Mouse (Mus musculus): ENCODE data around the gene Baz1a. TPM values are rescaled to one million over a fixed set of nuclear protein-coding genes. Genes with fewer than 3 reads are reported as not detected.

Baz1a gene
- total and polyA plus RNA-seq, 2 experiments from 2014 or later, result 3.1 to 4.6 TPM

- H3K4me3 ChIP-seq (ENCODE audit: low read length), result no peak overlapping the region
- no peaks in the 10 kb centered on the region for H3K9me3 ChIP-seq (ENCODE audit: low read length)
- H3K4me1 ChIP-seq (ENCODE audit: insufficient read depth, low read length), result no peaks in the 10 kb centered on the region
- no peak overlapping the region for H3K27ac ChIP-seq
- no peaks in the 10 kb centered on the region for H3K27me3 ChIP-seq (ENCODE audit: insufficient read depth, low read length)
- no peak overlapping the region for H3K9ac ChIP-seq (replicated peaks; ENCODE audit: low read length)
- no peak overlapping the region for H3K4me2 ChIP-seq (ENCODE audit: low read depth, low read length)
- no peaks in the 10 kb centered on the region for H3K36me3 ChIP-seq (ENCODE audit: insufficient read depth, low read length)
- ATAC-seq (no peak), DNase-seq (ENCODE audit: low spot score) (peak; percentile 80)
- TF ChIP-seq CTCF (IDR thresholded peaks at IDR 0.05; ENCODE audit: low read depth), result peak; percentile 74
- 13% methylated on average over 5 of the region's 6 CpGs for WGBS
These were observed 134.5 kb downstream of the Baz1a start for GRCm38 (mm10) chr12:54879630-54880029.

GRCm38 (mm10) chr12:54879211-54879610 is 134.9 kb downstream of the Baz1a start:
- ATAC-seq (no peak), DNase-seq (ENCODE audit: low spot score) (no peak)
- H3K27ac ChIP-seq, result no peak overlapping the region
- no peak overlapping the region for H3K4me2 ChIP-seq (ENCODE audit: low read depth, low read length)
- no peak overlapping the region for H3K9ac ChIP-seq (replicated peaks; ENCODE audit: low read length)
- no peaks in the 10 kb centered on the region for H3K27me3 ChIP-seq (ENCODE audit: insufficient read depth, low read length)
- no peaks in the 10 kb centered on the region for H3K4me1 ChIP-seq (ENCODE audit: insufficient read depth, low read length)
- TF ChIP-seq CTCF (IDR thresholded peaks at IDR 0.05; ENCODE audit: low read depth), result no peak
- H3K36me3 ChIP-seq (ENCODE audit: insufficient read depth, low read length), result no peaks in the 10 kb centered on the region
- no peaks in the 10 kb centered on the region for H3K9me3 ChIP-seq (ENCODE audit: low read length)
- no peak overlapping the region for H3K4me3 ChIP-seq (ENCODE audit: low read length)
- 76% methylated on average over 5 of the region's 5 CpGs for WGBS

DNA sequence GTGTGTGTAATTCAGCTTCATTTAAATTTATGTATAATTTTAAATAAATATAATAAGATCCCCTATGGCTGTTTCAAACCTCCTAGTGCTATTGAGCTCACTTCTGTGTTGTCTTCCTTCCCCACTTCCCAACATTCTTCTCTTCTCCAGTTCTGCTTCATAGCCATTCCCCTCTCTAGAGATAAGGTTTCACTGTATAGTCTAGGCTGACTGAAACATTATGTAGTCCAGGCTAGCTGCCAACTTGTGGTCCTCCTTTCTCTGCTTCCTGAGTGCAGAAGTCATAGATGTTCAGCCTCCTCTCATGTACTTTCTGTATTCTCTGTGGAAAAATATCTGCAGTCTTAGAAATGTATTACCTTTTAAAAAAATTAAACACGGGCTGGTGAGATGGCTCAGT is 136.3 kb downstream of the Baz1a start:
- Histone ChIP-seq H3K27me3 (ENCODE audit: insufficient read depth, low read length) (no peaks in the 10 kb centered on the region), H3K4me2 (ENCODE audit: low read depth, low read length) (no peak overlapping the region), H3K27ac (no peak overlapping the region), H3K9me3 (ENCODE audit: low read length) (no peaks in the 10 kb centered on the region), H3K4me1 (ENCODE audit: insufficient read depth, low read length) (no peaks in the 10 kb centered on the region), H3K9ac (replicated peaks; ENCODE audit: low read length) (no peak overlapping the region), H3K4me3 (ENCODE audit: low read length) (no peak overlapping the region), H3K36me3 (ENCODE audit: insufficient read depth, low read length) (no peaks in the 10 kb centered on the region)
- no peak for TF ChIP-seq CTCF (IDR thresholded peaks at IDR 0.05; ENCODE audit: low read depth)
- ATAC-seq (no peak), DNase-seq (ENCODE audit: low spot score) (no peak)
- 78% methylated on average over 1 of the region's 1 CpGs for WGBS

- 29% methylated on average over 5 of the region's 5 CpGs for WGBS
- no peaks in the 10 kb centered on the region for H3K9me3 ChIP-seq (ENCODE audit: low read length)
- no peaks in the 10 kb centered on the region for H3K4me1 ChIP-seq (ENCODE audit: insufficient read depth, low read length)
- no peak overlapping the region for H3K4me2 ChIP-seq (ENCODE audit: low read depth, low read length)
- no peak overlapping the region for H3K4me3 ChIP-seq (ENCODE audit: low read length)
- no peak for DNase-seq (ENCODE audit: low spot score)
- H3K9ac ChIP-seq (replicated peaks; ENCODE audit: low read length), result no peak overlapping the region
- no peak for ATAC-seq
- H3K27me3 ChIP-seq (ENCODE audit: insufficient read depth, low read length), result no peaks in the 10 kb centered on the region
- no peak overlapping the region for H3K27ac ChIP-seq
- no peak for TF ChIP-seq CTCF (IDR thresholded peaks at IDR 0.05; ENCODE audit: low read depth)
- no peaks in the 10 kb centered on the region for H3K36me3 ChIP-seq (ENCODE audit: insufficient read depth, low read length)
These were observed 137.3 kb downstream of the Baz1a start for GRCm38 (mm10) chr12:54876879-54877278.

DNA sequence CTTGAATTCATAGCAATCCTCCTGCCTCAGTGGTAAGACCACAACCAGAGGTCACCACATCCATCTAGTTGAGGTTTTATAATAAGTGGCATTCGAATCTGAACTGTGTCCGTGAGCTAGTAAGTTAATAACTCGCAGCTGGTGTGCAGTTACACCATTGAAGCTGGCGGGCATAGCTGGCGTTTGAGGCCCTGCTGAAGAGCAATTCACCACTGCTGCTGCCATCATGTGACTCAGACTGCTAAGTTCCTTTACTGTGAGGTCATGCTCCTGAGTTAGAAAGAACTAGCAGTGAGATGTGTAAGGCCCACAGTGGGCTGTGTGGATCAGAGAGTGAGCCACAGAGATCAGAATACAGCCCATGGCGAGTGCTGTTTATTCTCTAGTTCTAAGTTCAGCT is 139.4 kb downstream of the Baz1a start:
- Histone ChIP-seq H3K36me3 (ENCODE audit: insufficient read depth, low read length) (no peaks in the 10 kb centered on the region), H3K27ac (no peak overlapping the region), H3K4me1 (ENCODE audit: insufficient read depth, low read length) (no peaks in the 10 kb centered on the region), H3K4me3 (ENCODE audit: low read length) (no peak overlapping the region), H3K4me2 (ENCODE audit: low read depth, low read length) (no peak overlapping the region), H3K27me3 (ENCODE audit: insufficient read depth, low read length) (no peaks in the 10 kb centered on the region), H3K9me3 (ENCODE audit: low read length) (no peaks in the 10 kb centered on the region), H3K9ac (replicated peaks; ENCODE audit: low read length) (no peak overlapping the region)
- no peak for TF ChIP-seq CTCF (IDR thresholded peaks at IDR 0.05; ENCODE audit: low read depth)
- 83% methylated on average over 6 of the region's 6 CpGs for WGBS
- ATAC-seq (no peak), DNase-seq (ENCODE audit: low spot score) (no peak)

- peak; percentile 90 for DNase-seq (ENCODE audit: low spot score)
These were observed 151.3 kb downstream of the Baz1a start, which contains the start of gene Cfl2 for GRCm38 (mm10) chr12:54862606-54863535. Cfl2 (minus strand) TSS chr12:54862877.

More at GRCm38 (mm10) chr12:54862606-54863535, 151.3 kb downstream of the Baz1a start, which contains the start of gene Cfl2:
- 1% methylated on average over 69 of the region's 82 CpGs for WGBS
- H3K9me3 ChIP-seq (ENCODE audit: low read length), result no peaks in the 10 kb centered on the region
- TF ChIP-seq CTCF (IDR thresholded peaks at IDR 0.05; ENCODE audit: low read depth), result peak; percentile 44
- peak within 1 kb of the TSS; percentile 73 for H3K4me2 ChIP-seq (ENCODE audit: low read depth, low read length)
- H3K27ac ChIP-seq, result peak within 1 kb of the TSS; percentile 99
- no peaks in the 10 kb centered on the region for H3K27me3 ChIP-seq (ENCODE audit: insufficient read depth, low read length)
- ATAC-seq, result peak; percentile 96
- peak within 1 kb of the TSS; percentile 80 for H3K4me3 ChIP-seq (ENCODE audit: low read length)
- H3K36me3 ChIP-seq (ENCODE audit: insufficient read depth, low read length), result 0 out of 2 replicates have a peak, but pooled peaks cover 5% of the 10 kb centered on the region
- peaks cover 7% of the 10 kb centered on the region; the same call in 1 of the 2 replicates for H3K4me1 ChIP-seq (ENCODE audit: insufficient read depth, low read length)
- peak within 1 kb of the TSS; percentile 97 for H3K9ac ChIP-seq (replicated peaks; ENCODE audit: low read length)

All from hindbrain, postnatal 0 days (tissue).